ENCODE assay signal across 16 mouse cellular contexts in genomic region chr5:128517336-128517735, GRCm38 (mm10).
"Had no signal": no experiment of that assay in that cellular context is flagged by ENCODE, and none has a peak within 500 bp of the region (broad histone marks: within the 10 kb centered on the region; RNA-seq: fewer than 3 reads in every experiment).

No protein-coding gene starts in this region.

- ATAC-seq: midbrain, embryonic 13.5 days had no signal

- H3K27me3 ChIP-seq: liver, embryonic 15.5 days; megakaryocyte, embryonic 14.5 days; neural tube, embryonic 12.5 days had no signal

- H3K4me1 ChIP-seq: kidney, embryonic 15.5 days; liver, embryonic 15.5 days; megakaryocyte, embryonic 14.5 days; midbrain, embryonic 13.5 days; neural tube, embryonic 12.5 days had no signal

- H3K27ac ChIP-seq: kidney, embryonic 15.5 days; limb, embryonic 12.5 days; liver, embryonic 15.5 days; macrophage; midbrain, embryonic 13.5 days; neural tube, embryonic 12.5 days; stomach, postnatal 0 days had no signal

- H3K4me2 ChIP-seq: kidney, embryonic 15.5 days; limb, embryonic 12.5 days; liver, embryonic 11.5 days; liver, embryonic 15.5 days; midbrain, embryonic 13.5 days; neural tube, embryonic 12.5 days had no signal

- H3K9ac ChIP-seq: kidney, embryonic 15.5 days; limb, embryonic 12.5 days; liver, embryonic 15.5 days; midbrain, embryonic 13.5 days; neural tube, embryonic 12.5 days had no signal

- H3K36me3 ChIP-seq: kidney, embryonic 15.5 days; limb, embryonic 12.5 days; liver, embryonic 15.5 days; midbrain, embryonic 13.5 days; neural tube, embryonic 12.5 days had no signal

- H3K9me3 ChIP-seq: kidney, embryonic 15.5 days; limb, embryonic 12.5 days; liver, embryonic 15.5 days; midbrain, embryonic 13.5 days; neural tube, embryonic 12.5 days had no signal

- DNase-seq: kidney, adult 2 months; kidney, postnatal 36 days; layer of hippocampus, adult 9-11 months; layer of hippocampus, postnatal 36 days; lung, adult 2 months; lung, postnatal 10 days; thymus, postnatal 4 days had no signal

- H3K4me3 ChIP-seq: kidney, embryonic 15.5 days; limb, embryonic 12.5 days; liver, embryonic 15.5 days; midbrain, embryonic 13.5 days; neural tube, embryonic 12.5 days had no signal
